Mouse (Mus musculus) stomach, postnatal 0 days (tissue): Measurements from ENCODE around the gene Cfap77.

Source experiments
- CTCF ChIP-seq: IDR thresholded peaks from 2 replicates; pipeline ENCODE4 v1.5.1; 2016; ENCODE audit warnings: antibody characterized with exemption, low read depth, mild to moderate bottlenecking, moderate library complexity
- EP300 ChIP-seq: optimal IDR thresholded peaks from 2 replicates; pipeline ENCODE3; 2016; ENCODE audit warnings: antibody characterized with exemption

- no peak for TF ChIP-seq CTCF
- no peak for TF ChIP-seq EP300
Measured at GRCm38 (mm10) chr2:28914121-28914520, 140.7 kb downstream of the Cfap77 start.
